ENCODE assay signal across 18 mouse cellular contexts in genomic region chr2:109859671-109860070, GRCm38 (mm10). TPM values are rescaled to one million over a fixed set of nuclear protein-coding genes. Genes with fewer than 3 reads are reported as not detected.
DNase-seq lines count a peak whose midpoint lies in the region; ATAC-seq and TF ChIP-seq lines count a peak whose summit lies in the region.
"Had no signal": no experiment of that assay in that cellular context is flagged by ENCODE, and none has a peak within 500 bp of the region (broad histone marks: within the 10 kb centered on the region; RNA-seq: fewer than 3 reads in every experiment).

No protein-coding gene starts in this region.

- H3K4me3 ChIP-seq in layer of hippocampus, adult 2 months = no peak overlapping the region
- H3K4me3 ChIP-seq: embryonic facial prominence, embryonic 10.5 days; embryonic facial prominence, embryonic 12.5 days; forebrain, embryonic 13.5 days; forebrain, embryonic 15.5 days had no signal

- ATAC-seq in granulocyte monocyte progenitor cell, adult 5-6 weeks (replicated peaks; ENCODE audit: poor library complexity, severe bottlenecking) = no peak
- ATAC-seq: forebrain, embryonic 13.5 days; forebrain, embryonic 15.5 days had no signal

- peak overlapping the region; percentile 43; the same call in 1 of the 2 replicates for H3K27ac ChIP-seq in layer of hippocampus, adult 2 months
- H3K27ac ChIP-seq: embryonic facial prominence, embryonic 10.5 days; embryonic facial prominence, embryonic 12.5 days; forebrain, embryonic 13.5 days; forebrain, embryonic 15.5 days had no signal

- DNase-seq in layer of hippocampus, adult 2 months (ENCODE audit: low spot score in 2 of 2) = peak; percentile 9 to 18
- DNase-seq in layer of hippocampus, postnatal 36 days = no peak
- peak; percentile 12 for DNase-seq in brain, adult 2 months (ENCODE audit: low read depth, low spot score)
- DNase-seq in layer of hippocampus, postnatal 14 days (ENCODE audit: low spot score in 2 of 2) = peak; percentile 14 to 66
- DNase-seq in spleen, adult 18-20 months = no peak
- DNase-seq: adrenal gland, adult 2 months; adrenal gland, postnatal 10 days; adrenal gland, postnatal 25 days; cerebellum, adult 11-12 months; cerebellum, adult 2 months; cerebellum, adult 9-10 months; cerebellum, postnatal 10 days; cerebellum, postnatal 25 days had no signal

- peak; percentile 47 for TF ChIP-seq CTCF in layer of hippocampus, adult 2 months (conservative IDR thresholded peaks at IDR 0.05)

RNA-seq across cellular contexts. Expression of gene Lin7c, which starts 31.0 kb away (rescaled TPM):
- total RNA-seq in layer of hippocampus, adult 2 months (2021) = 100 to 1,000 TPM; 124 to 126 TPM
- 100 to 1,000 TPM; 117 to 125 TPM for total RNA-seq in layer of hippocampus, postnatal 36 days (2021)
- total RNA-seq in layer of hippocampus, postnatal 14 days (2021) = 100 to 1,000 TPM; 109 to 116 TPM
- total RNA-seq in granulocyte monocyte progenitor cell, adult 5-6 weeks (2014; fragmentation: Nextera tagmentation) = 42.1 and 50.6 TPM in 2 replicates
- total RNA-seq in granulocyte monocyte progenitor cell, adult 5-6 weeks (2017) = 85.5 and 114 TPM in 2 replicates

RNA-seq across cellular contexts. Expression of gene Lgr4, which starts 57.8 kb away (rescaled TPM):
- 10 to 100 TPM; 28.4 to 29.6 TPM for total RNA-seq in layer of hippocampus, adult 2 months (2021)
- total RNA-seq in layer of hippocampus, postnatal 36 days (2021) = 10 to 100 TPM; 32.7 to 34.3 TPM
- 10 to 100 TPM; 26.0 to 26.7 TPM for total RNA-seq in layer of hippocampus, postnatal 14 days (2021)
- total RNA-seq in granulocyte monocyte progenitor cell, adult 5-6 weeks (2014; fragmentation: Nextera tagmentation) = 0.80 and 2.5 TPM in 2 replicates
- total RNA-seq in granulocyte monocyte progenitor cell, adult 5-6 weeks (2017) = 0.72 and 1.9 TPM in 2 replicates

Comparison
In these comparisons a context has a peak if more than half of its experiments do, and no peak if none do; other contexts are left out.
1. DNase-seq: peak in layer of hippocampus, adult 2 months (2 of 2), brain, adult 2 months (single experiment) and layer of hippocampus, postnatal 14 days (2 of 2); none in layer of hippocampus, postnatal 36 days (0 of 2) and spleen, adult 18-20 months (0 of 2).
2. RNA of gene Lgr4, which starts 57.8 kb away (total RNA-seq): 32.7 to 34.3 TPM in layer of hippocampus, postnatal 36 days, 28.4 to 29.6 TPM in layer of hippocampus, adult 2 months and 26.0 to 26.7 TPM in layer of hippocampus, postnatal 14 days; 0.72 to 2.5 TPM in granulocyte monocyte progenitor cell, adult 5-6 weeks; every median in the first group is over 4 times any median in the second.